Mouse (Mus musculus): ENCODE measurements around the gene Ss18l2.

DNA sequence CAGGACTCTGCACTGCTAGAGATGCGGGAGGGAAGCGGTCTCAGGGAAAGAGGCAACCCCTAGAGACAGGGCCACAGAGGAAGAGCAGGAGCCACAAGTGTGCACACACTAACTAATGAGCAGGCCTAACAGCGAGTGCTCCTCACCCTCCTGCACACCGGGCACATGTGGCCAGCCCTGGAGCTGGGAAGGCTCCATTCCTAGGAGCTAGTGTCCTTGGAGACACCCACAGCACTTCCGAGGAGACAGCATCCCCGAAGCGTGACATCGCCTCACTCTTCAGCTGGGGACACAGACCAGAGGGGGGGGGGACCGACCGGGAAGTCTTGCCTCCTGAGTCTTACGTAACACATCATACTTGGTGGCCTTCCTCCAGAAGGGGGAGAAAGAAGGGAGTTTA, 42.3 kb upstream of the Ss18l2 start:
- TF ChIP-seq TAL1 (IDR thresholded peaks at IDR 0.05; ENCODE audit: low read length) (no peak), GATA1 (IDR thresholded peaks at IDR 0.05; ENCODE audit: low read length) (no peak)
